Mouse (Mus musculus): Measurements from ENCODE around the gene Icam2.
"Not testable (repeated sequence)": the region's sequence is repeated elsewhere in the genome, so short reads cannot be mapped to it uniquely, and the experiment has no call there.

Icam2 gene

DNA sequence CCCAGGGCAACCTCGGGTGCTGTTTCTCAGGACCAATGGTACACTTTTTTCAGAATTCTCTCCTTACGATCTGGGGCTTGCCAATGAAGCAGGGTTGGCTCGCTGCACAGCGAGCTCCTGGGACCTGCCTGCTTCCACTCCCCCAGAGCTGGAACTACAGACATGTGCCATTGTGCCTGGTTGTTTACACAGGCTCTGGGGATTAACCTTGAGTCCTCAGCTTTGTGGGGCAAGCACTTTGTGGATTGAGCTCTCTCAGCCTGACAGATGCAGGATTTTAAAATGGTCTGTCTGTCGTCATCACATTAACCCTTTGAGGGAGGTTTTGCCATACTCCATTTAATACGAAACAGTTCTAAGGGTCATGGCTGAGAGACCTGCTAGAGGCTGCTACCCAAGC, 43.0 kb downstream of the Icam2 start:
- DNase-seq (ENCODE audit: low spot score) = no peak

DNA sequence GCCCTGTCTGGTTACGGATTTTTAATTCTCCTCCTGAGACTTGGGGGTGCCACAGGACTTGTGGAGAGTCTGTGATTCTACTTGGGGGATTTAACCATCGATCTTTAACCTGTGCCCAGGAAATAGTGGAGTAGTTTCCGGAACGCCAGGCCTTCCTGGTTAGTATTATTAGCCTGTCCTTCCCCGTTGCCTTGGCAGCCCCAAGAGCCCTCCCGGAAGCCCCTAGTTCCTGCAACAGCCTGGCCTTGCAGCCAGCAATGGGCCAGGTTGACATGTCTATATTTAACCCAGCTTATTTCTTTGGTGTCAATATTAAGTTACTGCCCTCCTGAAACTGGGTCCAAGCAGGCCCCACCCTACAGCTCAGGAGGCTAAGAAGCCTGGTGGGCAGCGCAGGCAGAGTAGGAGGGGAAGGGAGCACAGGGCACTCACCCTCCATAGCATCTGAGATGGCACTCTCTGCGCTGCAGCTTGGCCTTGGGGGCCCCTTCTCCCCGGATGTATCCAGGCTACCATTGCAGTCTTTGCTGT, 46.8 kb downstream of the Icam2 start:
- DNase-seq (ENCODE audit: low spot score) = no peak

DNA sequence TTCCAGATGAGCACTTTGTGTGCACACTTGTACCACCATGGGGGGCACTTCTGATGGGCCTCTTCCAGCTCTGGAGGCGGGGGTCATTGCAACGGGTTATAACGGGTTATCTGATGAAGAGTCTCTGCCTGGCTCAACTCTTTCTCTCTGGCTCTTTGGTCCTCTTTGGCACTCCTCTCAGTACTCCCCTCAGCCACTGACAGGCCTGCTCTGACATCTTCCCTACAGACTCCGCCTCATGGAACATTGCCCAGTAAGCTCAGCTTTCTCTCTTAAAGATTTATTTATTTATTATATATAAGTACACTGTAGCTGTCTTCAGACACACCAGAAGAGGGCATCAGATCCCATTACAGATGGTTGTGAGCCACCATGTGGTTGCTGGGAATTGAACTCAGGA, 48.6 kb downstream of the Icam2 start:
- not testable (repeated sequence) for DNase-seq (ENCODE audit: low spot score)

DNA sequence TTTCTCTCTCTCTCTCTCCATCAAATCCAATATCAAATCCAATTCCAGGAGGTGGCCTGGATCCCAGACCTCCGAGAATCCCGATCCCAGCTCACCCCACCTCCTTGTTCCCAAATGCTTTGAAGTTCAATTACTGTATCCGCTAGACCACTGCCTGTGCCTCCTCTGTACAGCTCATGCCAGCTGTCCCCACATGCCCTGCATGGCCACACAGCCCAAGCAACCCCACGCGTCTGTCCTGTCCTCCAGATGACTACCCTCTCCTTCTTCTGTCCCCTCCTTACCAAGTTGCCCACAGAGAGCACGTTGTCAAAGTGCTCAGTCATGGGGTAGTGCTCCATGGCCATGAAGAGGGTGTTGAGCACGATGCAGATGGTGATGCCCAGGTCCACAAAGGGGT, 49.0 kb downstream of the Icam2 start:
- no peak for DNase-seq (ENCODE audit: low spot score)

DNA sequence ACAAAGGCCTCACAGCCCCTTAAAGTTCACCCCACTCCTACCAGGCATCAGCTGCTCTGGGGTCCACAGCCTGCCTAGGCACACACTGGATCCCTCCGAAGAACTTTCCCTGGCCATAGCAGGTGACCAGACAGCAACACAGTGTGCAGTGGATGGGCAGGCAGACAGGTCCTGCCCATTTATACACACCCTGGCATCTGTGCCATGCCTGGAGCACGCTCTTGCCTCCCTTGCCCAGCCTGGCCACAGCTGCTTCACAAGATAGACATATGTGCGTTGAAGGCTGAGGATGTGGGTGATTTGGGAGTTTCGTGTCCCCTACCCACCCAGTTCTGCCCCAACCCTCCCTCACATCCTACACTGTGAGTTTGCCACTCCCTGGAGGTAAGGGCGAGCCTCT, 49.8 kb downstream of the Icam2 start:
- DNase-seq (ENCODE audit: low spot score) = no peak

DNA sequence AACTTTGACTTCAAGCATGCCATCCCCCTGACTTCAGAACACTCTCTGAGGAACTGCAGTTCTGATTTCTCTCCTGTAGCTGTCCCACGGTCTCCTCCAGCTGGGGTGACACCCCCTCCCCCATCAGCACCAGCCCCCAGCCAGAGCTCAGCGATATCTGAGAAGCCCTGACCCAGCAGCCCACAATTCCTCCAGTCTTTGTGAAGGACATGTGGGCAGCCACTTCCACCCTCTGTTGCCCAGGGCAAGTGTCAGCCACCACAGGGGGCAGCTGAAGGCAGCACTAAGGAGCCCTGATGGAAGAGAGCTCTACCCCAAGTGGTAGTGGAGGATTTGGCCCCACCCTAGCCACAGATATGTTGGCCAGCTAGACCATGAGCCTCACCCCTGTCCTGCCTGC, 53.8 kb downstream of the Icam2 start:
- DNase-seq (ENCODE audit: low spot score) = no peak

DNA sequence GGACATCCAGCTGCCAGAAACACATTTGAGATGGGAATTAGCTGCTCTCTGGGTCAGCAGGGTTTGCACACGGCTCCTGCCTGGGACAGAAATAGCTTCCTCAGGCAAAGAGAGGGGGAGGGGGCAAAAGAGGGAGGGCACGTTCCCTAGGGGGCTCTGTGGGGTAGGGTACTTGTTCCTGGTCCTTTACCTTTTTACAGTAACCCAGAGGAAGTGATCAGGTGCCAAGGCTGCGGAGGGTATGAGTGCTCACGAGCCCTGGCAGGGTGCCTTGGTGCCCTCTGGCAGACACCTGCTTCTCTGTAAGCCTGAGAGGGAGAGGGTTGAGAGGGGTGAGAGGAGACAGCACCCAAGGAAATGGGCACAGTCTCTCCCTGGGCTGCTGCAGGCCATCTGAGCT, 55.4 kb downstream of the Icam2 start:
- no peak for DNase-seq (ENCODE audit: low spot score)

DNA sequence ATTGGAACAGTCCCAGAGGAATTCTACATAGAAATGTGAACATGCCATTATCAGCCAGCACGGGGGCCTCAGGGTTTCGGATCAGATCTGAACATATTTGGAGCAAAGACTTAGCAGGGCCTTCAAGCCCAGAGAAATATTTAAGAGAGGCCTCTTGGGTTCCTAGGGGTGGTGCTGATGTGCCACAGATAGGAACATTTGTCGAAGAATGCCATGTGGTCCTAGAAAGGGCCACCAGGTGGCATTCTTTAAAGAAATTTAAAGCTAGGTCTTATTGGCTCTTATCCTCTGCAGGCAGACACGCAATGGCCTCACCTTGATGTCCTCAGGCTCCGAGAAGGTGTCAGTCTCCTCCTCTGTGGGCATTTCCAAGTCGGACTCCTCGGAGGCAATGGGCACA, 58.2 kb downstream of the Icam2 start:
- DNase-seq (ENCODE audit: low spot score) = peak; percentile 18

DNA sequence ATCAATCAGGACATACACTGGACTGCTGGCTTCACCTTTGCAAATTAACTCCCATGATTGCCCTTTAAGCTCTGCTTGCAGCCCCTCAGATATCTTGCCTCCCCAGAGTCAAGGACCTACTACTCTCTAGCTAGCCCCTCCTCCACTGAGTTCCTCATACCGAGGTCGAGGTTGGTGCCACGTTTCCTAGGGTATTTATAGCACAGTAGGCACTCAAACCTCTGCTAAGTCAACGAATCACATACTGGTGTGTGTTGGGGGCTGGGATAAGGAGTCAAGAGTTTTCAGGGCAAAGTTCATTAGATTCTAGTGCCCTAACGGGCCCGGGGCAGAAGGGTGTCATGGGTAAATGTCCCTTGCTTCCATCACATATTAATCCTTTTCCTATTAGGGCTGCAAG, 58.7 kb downstream of the Icam2 start:
- no peak for DNase-seq (ENCODE audit: low spot score)

DNA sequence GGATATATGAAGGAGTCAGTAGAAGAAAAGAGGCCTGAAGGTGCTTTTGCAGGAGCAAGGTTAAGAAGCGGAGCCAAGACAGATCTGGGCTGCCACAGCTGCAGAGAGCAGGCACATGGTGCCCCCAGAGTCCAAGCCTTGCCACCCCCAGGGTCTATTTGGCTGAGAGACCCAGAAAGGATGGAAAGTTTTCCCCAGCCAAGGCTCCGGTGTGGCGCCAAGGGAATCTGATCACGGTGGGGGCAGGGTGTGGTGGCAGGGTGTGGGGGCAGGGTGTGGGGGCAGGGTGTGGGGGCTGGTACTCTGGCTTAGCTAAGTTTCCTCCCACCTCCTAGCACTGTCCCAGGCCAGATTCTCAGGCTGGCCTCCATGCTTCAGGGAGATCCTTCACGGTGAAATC, 59.4 kb downstream of the Icam2 start:
- DNase-seq (ENCODE audit: low spot score) = no peak

Measured in c-Kit-positive CD71-positive TER-119-positive erythroid progenitor cells, embryonic 14.5 days (primary cell).